Mouse (Mus musculus): Measurements from ENCODE around the gene Zc3h12a. TPM values are rescaled to one million over a fixed set of nuclear protein-coding genes. Genes with fewer than 3 reads are reported as not detected.

Gene Zc3h12a
- 77.9 and 118 TPM in 2 replicates for polyA plus RNA-seq (2012)

GRCm38 (mm10) chr4:125127305-125128084 is at the start of gene Zc3h12a:
Gene Zc3h12a, minus strand, starts transcription at chr4:125127840.

GRCm38 (mm10) chr4:125084403-125085345 is 43.0 kb downstream of the Zc3h12a start, which contains the start of gene Meaf6:
Gene Meaf6, plus strand, starts transcription at chr4:125085134.

Other genes starting within 250 kb of the Zc3h12a start
- gene Epha10, start 246.9 kb downstream of the Zc3h12a start, polyA plus RNA-seq (2012), result not detected in 2 replicates
- gene 9930104L06Rik, start 190.8 kb downstream of the Zc3h12a start, polyA plus RNA-seq (2012), result 2.3 and 2.9 TPM in 2 replicates
- 83.2 and 92.9 TPM in 2 replicates for gene Cdca8, start 188.5 kb downstream of the Zc3h12a start, polyA plus RNA-seq (2012)
- gene Rspo1, start 141.4 kb downstream of the Zc3h12a start, polyA plus RNA-seq (2012), result 4.2 and 4.8 TPM in 2 replicates
- 59.0 and 68.2 TPM in 2 replicates for gene Gnl2, start 111.3 kb downstream of the Zc3h12a start, polyA plus RNA-seq (2012)
- not detected in 2 replicates for gene Dnali1, start 62.1 kb downstream of the Zc3h12a start, polyA plus RNA-seq (2012)
- 26.4 and 36.3 TPM in 2 replicates for gene Snip1, start 61.2 kb downstream of the Zc3h12a start, polyA plus RNA-seq (2012)
- gene Meaf6, start 42.7 kb downstream of the Zc3h12a start, polyA plus RNA-seq (2012), result 93.8 and 136 TPM in 2 replicates